Mouse (Mus musculus): ENCODE measurements at regions not wholly inside any gene's neighbourhood (a gene's known extent, or its start where the extent isn't known, plus 50 kb on each side); places are given as distances from the start of the nearest gene placed in this dataset.

GRCm38 (mm10) chr15:74461935-74462334 lies 174.2 kb downstream of the Mroh4 start:
- no peak for DNase-seq

- DNase-seq = no peak
These were observed 176.7 kb downstream of the Mroh4 start for GRCm38 (mm10) chr15:74459345-74459975.

GRCm38 (mm10) chr15:74458940-74459339 lies 177.2 kb downstream of the Mroh4 start:
- DNase-seq = no peak

GRCm38 (mm10) chr15:74457965-74458364 lies 178.2 kb downstream of the Mroh4 start:
- DNase-seq = no peak

- DNase-seq = no peak
These were observed 179.5 kb downstream of the Mroh4 start for GRCm38 (mm10) chr15:74456675-74457040.

- DNase-seq = no peak
These were observed 180.1 kb downstream of the Mroh4 start for GRCm38 (mm10) chr15:74455921-74456674.

GRCm38 (mm10) chr15:74454543-74454942 lies 181.6 kb downstream of the Mroh4 start:
- DNase-seq = no peak

GRCm38 (mm10) chr15:74453810-74454209 lies 182.3 kb downstream of the Mroh4 start:
- no peak for DNase-seq

- DNase-seq = no peak
These were observed 183.7 kb downstream of the Mroh4 start for GRCm38 (mm10) chr15:74452426-74452825.

- no peak for DNase-seq
These were observed 194.3 kb downstream of the Mroh4 start for GRCm38 (mm10) chr15:74441889-74442288.

GRCm38 (mm10) chr15:74426989-74427388 lies 209.2 kb downstream of the Mroh4 start:
- DNase-seq = no peak

- DNase-seq = no peak
These were observed 213.2 kb downstream of the Mroh4 start for GRCm38 (mm10) chr15:74423001-74423400.

GRCm38 (mm10) chr15:74420550-74420949 lies 215.6 kb downstream of the Mroh4 start:
- no peak for DNase-seq

GRCm38 (mm10) chr15:74418635-74419034 lies 217.5 kb downstream of the Mroh4 start:
- no peak for DNase-seq

GRCm38 (mm10) chr15:74413217-74413616 lies 222.9 kb downstream of the Mroh4 start:
- no peak for DNase-seq

GRCm38 (mm10) chr15:74412261-74412660 lies 223.9 kb downstream of the Mroh4 start:
- DNase-seq = no peak

- no peak for DNase-seq
These were observed 225.1 kb downstream of the Mroh4 start for GRCm38 (mm10) chr15:74411097-74411496.

GRCm38 (mm10) chr15:74404866-74405265 lies 231.3 kb downstream of the Mroh4 start:
- DNase-seq = no peak

GRCm38 (mm10) chr15:74401275-74401674 lies 234.9 kb downstream of the Mroh4 start:
- DNase-seq = no peak

- DNase-seq = no peak
These were observed 240.1 kb downstream of the Mroh4 start for GRCm38 (mm10) chr15:74396029-74396428.

- no peak for DNase-seq
These were observed 248.6 kb downstream of the Mroh4 start for GRCm38 (mm10) chr15:74387533-74387932.

- DNase-seq = no peak
These were observed 253.6 kb downstream of the Mroh4 start for GRCm38 (mm10) chr15:74382556-74382955.

GRCm38 (mm10) chr15:74379366-74379765 lies 256.8 kb downstream of the Mroh4 start:
- no peak for DNase-seq

GRCm38 (mm10) chr15:74369461-74369860 lies 266.7 kb downstream of the Mroh4 start:
- DNase-seq = no peak

- DNase-seq = no peak
These were observed 288.2 kb downstream of the Mroh4 start for GRCm38 (mm10) chr15:74347911-74348310.
